Mouse (Mus musculus): ENCODE data around the gene Rras2.

The Rras2 gene

DNA sequence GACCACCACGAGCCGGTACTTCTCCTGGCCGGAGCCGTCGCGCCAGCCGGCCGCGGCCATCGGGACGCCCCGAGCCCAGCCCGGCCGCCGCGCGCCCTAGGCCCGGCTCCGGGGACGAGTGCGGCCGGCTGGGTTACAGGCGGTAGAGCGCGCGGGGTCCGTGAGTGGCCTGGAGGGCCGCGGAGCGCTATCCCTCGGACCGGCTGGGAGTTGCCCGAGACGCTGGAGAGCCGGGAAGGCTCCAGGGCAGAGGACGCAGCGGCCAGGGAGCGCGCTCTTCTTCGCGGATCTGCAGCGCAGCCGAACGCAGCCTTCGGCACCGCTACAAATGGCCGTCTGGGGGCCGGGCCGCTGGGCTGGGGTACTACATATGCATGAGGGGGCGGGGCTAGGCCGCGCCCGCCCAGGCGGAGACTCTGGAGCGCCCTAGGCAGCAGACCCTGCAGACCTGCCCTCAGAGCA, at the start of gene Rras2:
Gene Rras2, minus strand, starts transcription at position 338 of the 462 bp plus-strand sequence.
- peak; percentile 85 to 89 for DNase-seq

DNA sequence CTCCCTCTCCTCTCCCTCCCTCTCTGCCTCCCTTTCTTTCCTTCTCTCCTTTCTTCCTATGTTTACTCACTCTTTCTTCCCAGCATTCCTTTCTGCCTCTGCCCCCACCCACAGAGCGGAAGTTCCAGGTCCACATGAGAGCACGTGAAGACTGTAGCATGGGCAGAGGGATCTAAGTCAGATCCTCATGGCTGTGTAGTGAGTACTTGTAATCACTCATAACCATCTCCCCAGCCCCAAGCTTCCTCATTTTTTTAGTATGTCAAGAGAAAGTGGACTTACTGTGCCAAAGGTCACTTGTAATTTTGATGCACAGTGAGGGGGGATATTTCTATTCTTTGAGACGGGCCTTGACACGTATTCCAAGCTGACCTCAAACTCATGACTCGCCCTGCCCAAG, 45.4 kb upstream of the Rras2 start:
- DNase-seq = no peak

DNA sequence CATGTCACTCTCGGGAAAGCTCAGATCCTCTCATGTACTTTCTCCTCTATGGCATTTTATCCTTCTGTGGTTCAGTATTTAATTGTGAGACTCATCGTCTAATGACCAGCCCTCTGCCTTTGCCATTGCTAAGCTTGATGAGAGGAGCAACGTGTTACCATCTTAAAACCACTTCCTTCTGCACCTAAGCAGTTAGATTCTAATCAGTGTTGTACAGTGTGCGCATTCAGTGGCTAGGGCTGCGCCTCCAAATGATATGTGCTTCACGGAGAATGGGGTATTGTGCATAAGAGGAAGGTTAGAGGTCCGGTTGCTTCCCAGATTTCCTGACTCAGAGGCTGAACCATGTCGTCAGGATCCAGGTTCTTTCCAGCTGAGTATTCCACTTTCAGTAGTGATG, 43.5 kb upstream of the Rras2 start:
- DNase-seq = no peak

DNA sequence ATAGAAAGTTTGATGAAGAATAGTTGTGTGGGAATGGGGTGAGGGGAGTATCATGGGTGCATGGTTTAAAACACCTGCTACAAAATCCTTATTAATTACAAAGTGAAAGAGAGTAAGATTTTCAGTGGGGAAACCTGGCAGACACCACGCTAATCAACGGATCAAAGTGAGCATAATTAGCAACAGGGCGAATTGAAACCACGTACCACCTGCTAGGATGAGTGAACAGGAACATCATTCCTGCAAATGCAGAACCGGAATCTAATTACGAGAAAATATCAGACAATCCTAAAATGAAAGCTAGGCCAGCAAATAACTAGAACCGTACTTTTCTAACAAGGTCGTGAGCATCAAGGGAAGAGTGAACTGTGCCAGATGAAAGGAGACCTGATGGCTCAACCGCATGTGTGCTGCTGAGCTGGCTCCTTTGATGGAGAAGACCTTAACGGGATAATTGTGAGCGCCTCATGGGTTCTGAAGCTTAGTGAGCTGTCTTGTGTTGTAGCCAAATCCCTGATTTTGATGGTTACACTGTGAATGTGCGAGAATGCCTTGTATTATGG, 40.2 kb upstream of the Rras2 start:
- DNase-seq = peak; percentile 8 to 9

DNA sequence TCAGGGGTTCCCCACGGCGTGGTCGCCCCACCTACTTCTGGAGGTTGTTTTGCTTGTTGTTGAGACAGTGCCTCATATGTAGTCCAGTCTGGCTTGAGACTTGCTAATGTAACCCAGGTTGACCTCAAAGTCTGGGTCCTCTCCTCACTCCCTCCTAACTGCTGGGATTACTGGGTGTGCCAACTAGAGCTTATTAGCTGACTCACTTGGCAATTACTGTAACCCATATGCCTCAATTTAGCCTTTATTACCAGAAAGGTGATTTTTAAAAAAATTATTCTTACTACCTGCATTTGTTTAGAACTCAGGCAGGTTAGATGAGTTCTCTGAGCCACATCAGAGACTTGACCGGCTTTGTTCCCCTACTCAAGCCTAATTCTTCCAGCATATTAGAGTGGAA, 38.8 kb upstream of the Rras2 start:
- peak in 1 of 2 experiments; percentile 9 for DNase-seq

DNA sequence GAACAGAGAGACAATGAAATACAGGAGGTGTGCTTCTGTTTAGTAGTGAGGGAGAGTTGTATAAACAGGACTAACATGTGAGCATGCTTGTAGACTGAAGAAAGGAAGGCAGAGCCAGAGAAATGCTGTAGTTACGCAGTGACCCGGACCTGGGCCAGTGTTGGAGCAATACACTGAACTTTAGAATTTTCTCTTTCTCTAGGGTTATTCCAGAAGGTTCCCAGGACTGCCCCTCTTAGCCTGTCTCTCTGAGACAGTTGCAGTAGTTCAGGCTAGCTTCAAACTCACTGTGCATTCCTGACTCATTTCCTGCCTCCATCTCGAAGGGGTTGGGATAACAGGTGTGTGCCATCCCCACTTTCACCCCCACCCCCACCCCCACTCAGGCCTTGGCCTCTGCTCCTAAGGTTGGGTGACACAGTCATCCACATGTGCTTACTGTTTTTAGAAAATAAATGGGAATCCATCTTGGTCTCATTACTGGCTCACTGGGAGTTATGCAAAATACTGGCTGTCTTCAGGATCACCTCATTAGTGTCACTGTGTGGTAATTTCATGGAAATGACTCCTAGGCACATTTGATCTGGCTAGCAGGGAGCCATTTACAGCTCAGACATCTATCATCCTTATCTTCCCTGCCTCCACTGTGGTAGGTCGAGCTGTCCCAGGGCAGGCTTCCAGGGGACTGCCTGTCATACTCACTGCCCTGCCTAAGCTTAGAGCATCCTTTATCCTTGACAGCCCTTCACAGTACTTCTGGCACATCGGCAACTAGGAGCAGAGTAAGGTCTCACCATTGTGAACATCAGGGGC, 37.7 kb upstream of the Rras2 start:
- DNase-seq = no peak

DNA sequence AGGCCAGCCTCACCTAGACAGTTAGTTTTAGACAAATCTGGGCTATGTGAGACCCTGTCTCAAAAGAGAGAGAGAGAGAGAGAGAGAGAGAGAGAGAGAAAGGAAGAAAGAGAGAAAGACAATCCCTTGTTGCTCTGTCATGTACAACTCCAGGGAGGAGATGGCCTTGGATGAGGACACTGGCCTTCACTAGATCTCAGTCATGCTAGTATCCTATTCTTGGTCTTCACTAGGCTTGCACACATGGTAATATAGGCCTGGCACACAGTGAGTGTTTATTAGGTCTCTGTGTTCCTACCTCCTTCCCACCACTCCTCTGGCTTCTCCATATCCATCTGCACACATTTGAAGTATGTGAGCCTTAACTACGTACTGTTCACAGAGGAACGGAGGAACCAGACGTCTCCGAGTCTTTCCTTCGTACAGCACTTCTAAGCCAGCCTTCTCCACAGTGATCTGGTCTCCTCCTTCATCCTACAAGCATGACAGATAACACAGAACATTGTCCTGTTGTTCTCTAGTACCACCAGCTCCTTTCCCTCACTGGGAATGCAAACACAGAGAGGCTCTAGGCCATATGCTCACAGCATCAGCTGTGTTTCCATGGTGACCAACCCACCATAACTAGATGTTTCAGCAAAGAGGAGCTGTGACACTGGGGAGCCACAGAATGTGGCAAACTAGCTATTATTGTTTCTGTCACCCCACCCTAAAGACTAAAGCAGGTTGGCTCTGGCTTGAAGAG, 33.6 kb upstream of the Rras2 start:
- DNase-seq = no peak

DNA sequence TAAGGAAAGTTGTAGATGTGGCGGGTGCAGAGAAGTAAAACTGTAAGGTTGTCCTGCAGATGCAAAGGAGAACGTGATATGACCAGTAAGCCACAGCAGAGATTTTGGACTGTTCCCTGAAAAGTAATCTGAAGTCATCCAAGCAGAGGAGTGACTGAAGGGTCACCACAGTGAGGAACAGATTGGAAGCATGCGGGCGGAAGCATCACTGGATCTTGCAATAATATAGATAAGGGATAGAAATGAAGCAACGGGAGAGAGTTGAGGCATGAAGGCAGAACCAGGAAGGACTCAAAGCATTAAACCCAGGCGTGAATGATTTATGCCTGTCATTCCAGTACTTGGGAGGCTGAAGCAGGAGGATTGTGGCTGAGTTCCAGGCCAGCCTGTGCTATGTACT, 32.0 kb upstream of the Rras2 start:
- DNase-seq = no peak

DNA sequence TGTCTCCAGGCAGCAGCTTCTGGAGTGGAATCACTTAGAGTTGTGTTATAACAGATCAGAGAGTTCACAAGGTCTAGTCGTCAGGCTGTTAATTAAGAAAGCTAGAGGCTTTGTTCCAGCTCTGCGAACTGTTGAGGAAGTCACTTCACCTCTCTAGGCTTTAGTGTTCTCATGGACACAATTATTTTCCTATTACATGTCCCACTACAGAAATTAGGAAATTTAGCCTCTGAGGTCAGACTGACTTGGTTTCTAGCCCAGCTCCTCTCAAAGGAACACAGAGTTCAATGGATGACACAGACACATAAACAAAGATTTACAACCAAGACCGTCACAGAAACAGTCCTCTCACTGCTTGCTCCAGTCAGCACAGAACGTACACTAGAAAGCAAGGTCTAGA, 31.6 kb upstream of the Rras2 start:
- no peak for DNase-seq

DNA sequence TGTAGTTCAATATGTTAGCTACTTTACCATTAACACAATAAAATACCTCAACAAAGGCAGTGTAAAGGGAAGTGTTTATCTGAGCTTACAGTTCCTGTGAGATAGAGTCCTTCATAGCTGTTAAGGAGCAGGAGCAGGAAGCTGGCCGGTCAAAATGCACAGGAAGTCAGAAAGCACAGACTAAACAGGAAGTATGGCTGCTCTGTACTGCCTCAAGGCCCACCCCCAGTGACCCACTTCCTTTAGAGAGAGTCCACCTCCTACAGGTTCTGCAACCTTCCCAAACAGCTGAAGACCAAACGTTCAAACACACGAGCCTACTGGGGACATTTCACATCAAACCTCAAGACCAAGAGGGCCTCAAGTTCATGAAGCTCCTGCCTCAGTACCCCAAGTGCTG, 28.3 kb upstream of the Rras2 start:
- no peak for DNase-seq

DNA sequence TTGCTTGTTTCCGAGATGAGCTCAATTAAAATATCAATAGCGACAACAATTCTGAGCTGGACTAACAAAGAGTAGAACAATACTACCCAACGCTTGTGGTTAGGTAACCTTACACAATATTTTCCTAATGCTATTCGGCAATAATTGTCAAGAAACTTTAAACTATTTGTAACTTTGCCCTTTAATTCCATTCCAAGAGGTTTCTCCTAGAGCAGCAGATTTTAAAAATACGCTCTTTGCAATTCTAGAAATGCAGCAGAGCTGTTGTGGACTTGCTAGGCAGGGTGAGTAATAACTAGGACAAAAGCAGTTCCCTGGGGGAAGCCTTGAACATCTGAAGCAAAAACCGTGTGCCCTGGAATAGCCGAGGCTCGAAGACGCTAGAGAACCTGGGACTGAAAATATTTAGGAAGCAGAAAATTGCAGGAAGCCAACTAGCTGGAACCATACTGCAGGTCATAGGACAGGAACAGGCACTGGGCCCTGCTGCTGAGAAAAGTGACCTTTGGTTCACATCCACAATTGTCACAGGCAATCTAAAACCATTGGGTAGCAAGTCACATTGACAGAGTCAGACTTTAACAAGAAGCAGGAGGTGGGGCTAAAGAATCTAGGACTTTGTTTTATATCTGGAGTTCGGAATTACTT, 24.7 kb upstream of the Rras2 start:
- DNase-seq = no peak

DNA sequence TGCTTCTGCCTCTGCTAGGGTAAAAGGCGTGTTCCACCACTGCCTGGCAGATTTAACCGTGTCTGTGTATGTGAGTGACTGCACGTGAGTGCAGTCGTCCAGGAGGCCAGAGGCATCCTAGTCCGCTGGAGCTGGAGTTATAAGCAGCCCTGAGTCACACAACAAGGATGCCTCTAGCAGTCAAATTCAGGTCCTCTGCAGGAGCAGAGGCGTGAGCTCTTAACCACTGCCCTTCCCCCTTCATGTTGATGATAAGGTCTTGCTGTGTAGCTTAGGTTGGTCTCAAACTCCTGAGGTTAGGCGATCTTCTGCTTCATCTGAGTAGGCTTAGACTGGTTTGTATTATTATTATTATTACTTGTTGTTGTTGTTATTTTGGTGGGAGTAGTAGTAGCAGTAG, 22.4 kb upstream of the Rras2 start:
- DNase-seq = no peak

DNA sequence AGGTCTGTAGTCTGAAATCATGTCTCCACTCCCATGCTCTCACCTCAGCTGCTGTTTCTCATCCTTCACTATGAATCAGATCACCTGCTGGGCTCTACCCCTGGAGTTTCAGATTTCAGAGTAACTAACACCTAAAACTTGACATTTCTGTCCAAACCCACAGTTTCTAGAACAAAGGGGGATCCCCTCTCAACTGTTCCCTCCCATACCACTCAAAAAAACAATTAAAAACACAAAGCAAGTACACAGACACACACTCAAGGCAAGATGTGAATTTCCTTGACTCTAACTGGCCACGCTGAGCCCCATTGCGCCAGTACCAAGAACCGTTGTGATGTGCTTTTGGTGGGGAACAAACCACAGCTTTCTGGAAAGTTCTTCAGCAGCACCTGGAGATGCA, 21.8 kb upstream of the Rras2 start:
- no peak for DNase-seq

DNA sequence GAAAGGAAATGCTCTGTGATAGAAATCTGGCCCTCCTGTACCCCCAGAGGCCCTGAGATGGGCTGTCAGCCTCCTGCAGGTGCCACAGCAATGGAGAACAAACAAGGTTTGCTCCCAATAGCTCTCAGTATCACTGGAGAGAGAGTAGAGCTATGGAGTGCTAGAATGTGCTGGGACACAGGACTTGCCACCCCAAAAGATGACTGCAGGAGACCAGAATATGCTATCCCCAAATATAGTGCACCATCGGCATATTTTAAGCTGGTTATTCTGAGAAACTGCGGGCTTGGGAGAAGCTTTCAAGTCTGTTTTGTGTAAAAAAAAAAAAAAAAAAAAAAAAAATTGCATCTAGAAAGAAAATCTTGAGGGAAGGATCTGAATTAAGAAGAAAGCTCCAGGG, 20.7 kb upstream of the Rras2 start:
- DNase-seq = no peak

DNA sequence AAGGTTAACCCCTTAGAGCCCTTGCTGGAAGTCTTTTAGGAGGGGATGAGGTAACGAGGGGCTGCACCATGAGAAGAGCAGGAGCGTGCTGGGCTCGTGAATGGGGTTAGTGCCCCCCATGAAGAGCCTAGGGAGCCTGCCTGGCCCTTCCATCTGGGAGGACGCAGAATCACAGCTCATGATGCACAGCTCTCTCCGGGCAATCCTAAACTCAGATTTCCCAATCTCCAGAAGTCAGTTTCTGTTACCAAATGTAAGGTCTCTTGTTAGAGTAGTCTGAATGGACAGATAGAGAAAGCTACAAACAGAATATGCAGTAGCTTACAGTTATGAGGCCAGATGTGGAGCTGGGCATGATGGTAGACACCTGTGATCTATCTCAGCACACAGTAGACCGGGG, 17.6 kb upstream of the Rras2 start:
- DNase-seq = no peak

DNA sequence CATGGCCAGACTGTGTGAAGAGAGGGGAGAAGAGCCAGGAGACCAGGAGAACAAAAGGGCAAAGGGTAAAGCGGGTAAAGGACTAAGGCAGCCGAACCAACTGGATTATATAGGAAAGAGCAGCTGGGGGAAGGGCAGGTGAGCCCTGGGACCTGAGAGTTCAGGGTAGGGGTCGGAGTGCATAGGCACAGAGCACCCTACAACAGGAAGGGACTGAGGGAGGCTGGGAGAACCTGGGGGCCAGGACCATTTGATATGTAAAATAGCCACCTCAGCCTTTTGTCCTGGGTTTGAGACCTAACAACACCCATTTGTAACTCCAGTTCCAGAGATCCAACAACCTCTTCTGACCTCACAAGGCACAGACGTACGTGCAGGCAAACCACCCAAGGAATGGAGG, 16.4 kb upstream of the Rras2 start:
- no peak for DNase-seq

DNA sequence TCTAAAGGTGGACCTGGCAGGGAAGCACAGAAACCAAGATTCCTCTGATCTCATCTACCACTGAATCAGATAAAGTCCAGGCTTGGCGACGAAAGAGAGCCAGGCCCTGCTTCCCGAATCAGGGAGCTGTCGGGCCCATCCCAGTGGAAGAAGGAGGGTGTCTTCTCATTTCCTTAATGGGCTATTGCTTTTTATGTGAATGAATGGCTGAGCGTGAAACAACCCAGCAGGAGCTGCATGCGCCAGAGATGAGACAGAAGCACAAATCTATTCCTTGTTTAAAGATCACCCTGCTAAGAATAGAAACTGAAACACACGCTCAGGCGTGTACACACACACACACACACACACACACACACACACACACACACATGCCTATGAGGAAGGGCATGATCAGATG, 14.7 kb upstream of the Rras2 start:
- DNase-seq = no peak

DNA sequence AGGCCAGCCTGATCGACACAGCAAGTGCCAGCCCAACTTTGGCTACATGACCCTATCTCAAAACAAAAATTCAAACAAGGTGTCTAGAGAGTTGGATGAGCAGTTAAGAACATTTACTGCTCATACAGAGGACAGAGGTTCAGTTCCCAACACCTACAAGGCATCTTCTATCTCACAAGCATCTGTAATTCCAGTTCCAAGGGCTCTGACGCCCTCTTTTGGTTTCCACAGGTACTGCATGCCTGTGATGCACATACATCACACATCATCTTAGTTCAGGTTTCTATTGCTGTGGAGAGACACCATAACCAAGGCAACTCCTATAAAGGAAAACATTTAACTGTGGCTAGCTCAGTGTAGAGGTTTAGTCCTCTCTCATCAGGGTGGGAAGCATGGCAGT, 11.7 kb upstream of the Rras2 start:
- no peak for DNase-seq

DNA sequence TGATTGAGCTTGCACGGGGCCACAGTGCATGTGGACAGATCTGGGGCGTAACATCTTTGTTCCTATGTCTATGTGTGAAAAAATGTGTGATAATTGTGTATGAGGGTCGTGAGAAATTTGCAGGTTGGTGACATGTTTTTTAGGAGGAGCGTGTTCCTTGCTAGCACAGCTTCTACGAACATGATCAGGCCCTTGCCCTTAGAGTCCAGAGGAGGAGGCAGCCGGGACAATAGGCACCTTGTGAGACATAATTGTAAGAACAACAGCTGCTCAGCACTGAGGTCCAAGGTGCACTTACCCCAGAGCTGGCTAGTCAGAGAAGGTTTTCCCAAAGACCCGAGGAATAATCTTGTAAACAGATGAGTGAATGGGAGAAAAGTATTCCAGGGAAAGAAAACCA, 599 bp upstream of the Rras2 start:
- peak in 1 of 2 experiments; percentile 12 for DNase-seq

DNA sequence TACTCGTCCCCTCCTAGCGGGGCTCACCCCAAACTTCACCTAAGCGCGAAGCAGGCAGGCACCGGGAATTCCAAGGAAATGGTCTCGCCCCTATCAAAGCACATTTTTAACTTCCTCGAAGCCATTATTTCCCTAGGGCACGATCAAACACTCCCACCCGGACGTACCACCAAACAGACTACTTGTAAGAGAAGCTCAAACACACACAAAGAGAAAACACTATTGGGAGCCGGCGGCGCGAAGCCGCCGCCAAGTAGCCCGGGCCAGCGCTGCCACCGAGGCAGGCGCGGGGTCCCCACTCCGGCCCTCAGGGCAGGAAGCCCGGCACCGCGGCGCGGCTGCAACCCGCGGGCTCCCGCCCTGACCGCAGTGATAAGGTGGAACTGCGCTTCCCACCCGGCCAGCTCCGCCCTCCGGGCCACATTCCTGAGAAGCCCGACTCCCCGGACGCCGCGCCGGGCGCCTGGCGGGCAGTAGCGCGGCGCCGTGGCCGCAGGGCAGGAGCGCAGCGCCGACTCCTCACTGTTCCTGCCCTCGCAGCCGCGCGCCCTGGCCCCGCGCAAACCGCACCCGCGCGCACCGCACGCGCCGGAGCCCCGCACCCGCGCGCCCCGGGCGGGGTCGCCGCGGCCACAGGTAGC, 750 bp downstream of the Rras2 start:
- peak; percentile 60 to 68 for DNase-seq

DNA sequence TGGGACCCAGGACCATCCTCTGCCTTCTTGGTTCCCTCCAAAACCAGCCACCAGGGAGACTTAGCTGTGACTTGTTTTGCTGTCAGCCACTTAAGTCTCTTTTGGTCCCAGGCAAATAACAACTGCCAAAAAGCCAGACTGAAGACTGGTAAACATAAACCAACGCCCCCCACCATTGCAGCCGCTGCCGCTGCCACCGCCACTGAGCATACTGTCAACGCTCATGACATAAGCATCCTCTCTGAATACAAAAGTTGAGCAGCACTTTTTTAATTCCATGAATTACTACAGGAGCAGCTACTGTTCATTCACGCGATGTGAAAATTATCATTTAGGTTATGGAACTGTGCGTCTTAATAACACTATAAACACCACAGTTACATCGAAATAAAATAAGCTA, 1.6 kb downstream of the Rras2 start:
- DNase-seq = no peak

DNA sequence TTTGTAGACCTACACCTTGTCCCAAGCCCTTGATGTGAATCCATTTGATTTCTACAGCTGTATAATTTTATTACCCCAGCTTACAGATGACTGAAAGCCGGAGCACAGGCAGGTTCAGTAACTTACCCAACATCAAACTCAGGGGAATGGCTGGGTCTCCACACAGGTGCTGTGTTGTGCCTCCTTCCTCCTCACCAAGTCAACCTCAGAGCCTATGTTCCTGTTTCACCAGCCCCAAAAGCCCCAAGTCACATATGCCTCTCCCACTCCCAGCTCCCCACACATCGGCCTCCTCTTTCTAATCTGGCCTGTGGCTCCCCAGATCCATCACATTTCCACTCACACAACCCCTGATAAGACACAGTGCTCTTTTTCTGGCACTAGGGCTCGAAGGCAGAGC, 2.6 kb downstream of the Rras2 start:
- DNase-seq = no peak

DNA sequence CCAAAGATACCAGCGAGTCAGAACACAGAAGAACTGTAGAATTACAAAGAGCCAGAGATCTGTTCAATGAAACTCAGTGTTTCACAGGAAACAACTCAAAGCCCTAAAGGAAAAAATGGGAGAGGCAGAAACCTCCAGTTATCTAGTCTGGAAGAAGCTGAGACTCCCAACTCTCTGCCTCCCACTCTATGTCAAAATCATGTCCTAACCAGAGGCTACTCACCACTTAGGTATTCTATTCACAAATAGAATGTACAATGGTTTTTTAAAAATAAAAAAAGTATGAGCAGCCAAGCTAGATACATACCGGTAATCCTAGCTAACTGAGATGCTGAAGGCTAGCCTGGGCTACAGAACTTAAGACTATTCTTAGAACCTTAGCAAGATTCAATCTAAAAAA, 3.3 kb downstream of the Rras2 start:
- DNase-seq = no peak

All from cerebellum, adult 18-20 months (tissue).